Mouse (Mus musculus): Measurements from ENCODE around the gene Mgea5. TPM values are rescaled to one million over a fixed set of nuclear protein-coding genes. Genes with fewer than 3 reads are reported as not detected.

The Mgea5 gene
- polyA plus RNA-seq, 1 experiment from 2014 or later, result 47.0 TPM

- Histone ChIP-seq H3K9ac (ENCODE audit: low read length) (no peak overlapping the region), H3K9me3 (ENCODE audit: control insufficient read depth, low read length) (no peaks in the 10 kb centered on the region)
- whole genome bisulfite sequencing, result 69% methylated on average over 8 of the region's 8 CpGs
Measured at GRCm38 (mm10) chr19:45730042-45730441, 53.6 kb downstream of the Mgea5 start.

DNA sequence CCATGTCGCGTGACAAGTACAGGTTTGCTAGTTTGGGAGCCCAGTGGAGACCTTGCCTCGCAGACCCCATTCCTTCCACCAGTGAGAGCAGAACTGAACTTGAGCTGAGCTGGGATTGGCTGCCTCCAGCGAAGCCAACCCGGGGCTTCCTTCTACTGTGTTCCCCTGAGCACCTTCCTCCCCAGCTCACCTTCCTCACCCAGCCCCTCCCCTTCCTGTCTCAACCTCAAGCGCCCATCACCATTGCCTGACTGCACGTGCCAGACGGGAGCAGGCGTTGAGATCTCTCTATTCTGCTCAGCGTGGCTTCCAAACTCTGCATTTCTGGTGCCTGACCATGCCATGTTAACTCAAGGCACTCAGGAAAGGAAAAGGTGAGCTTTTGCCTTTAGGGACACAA lies 56.4 kb downstream of the Mgea5 start:
- ATAC-seq (ENCODE audit: low read depth), result no peak
- Histone ChIP-seq H3K9me3 (ENCODE audit: control insufficient read depth, low read length) (no peaks in the 10 kb centered on the region), H3K9ac (ENCODE audit: low read length) (no peak overlapping the region), H3K4me1 (replicated peaks; ENCODE audit: control insufficient read depth, insufficient read depth, low read length) (no peaks in the 10 kb centered on the region), H3K27ac (ENCODE audit: low read length) (no peak overlapping the region), H3K4me2 (ENCODE audit: low read depth, low read length) (no peak overlapping the region), H3K27me3 (ENCODE audit: control insufficient read depth, insufficient read depth, low read depth, low read length) (no peaks in the 10 kb centered on the region), H3K4me3 (ENCODE audit: low read length) (no peak overlapping the region), H3K36me3 (ENCODE audit: control insufficient read depth, insufficient read depth, low read length) (no peaks in the 10 kb centered on the region)
- WGBS, result 66% methylated on average over 10 of the region's 10 CpGs

More at GRCm38 (mm10) chr19:45730042-45730441, 53.6 kb downstream of the Mgea5 start:
- Histone ChIP-seq H3K27me3 (ENCODE audit: control insufficient read depth, insufficient read depth, low read depth, low read length) (no peaks in the 10 kb centered on the region; the same call in 1 of the 2 replicates), H3K36me3 (ENCODE audit: control insufficient read depth, insufficient read depth, low read length) (no peaks in the 10 kb centered on the region), H3K4me1 (replicated peaks; ENCODE audit: control insufficient read depth, insufficient read depth, low read length) (no peaks in the 10 kb centered on the region), H3K4me2 (ENCODE audit: low read depth, low read length) (no peak overlapping the region), H3K4me3 (ENCODE audit: low read length) (no peak overlapping the region), H3K27ac (ENCODE audit: low read length) (no peak overlapping the region)
- no peak for ATAC-seq (ENCODE audit: low read depth)

DNA sequence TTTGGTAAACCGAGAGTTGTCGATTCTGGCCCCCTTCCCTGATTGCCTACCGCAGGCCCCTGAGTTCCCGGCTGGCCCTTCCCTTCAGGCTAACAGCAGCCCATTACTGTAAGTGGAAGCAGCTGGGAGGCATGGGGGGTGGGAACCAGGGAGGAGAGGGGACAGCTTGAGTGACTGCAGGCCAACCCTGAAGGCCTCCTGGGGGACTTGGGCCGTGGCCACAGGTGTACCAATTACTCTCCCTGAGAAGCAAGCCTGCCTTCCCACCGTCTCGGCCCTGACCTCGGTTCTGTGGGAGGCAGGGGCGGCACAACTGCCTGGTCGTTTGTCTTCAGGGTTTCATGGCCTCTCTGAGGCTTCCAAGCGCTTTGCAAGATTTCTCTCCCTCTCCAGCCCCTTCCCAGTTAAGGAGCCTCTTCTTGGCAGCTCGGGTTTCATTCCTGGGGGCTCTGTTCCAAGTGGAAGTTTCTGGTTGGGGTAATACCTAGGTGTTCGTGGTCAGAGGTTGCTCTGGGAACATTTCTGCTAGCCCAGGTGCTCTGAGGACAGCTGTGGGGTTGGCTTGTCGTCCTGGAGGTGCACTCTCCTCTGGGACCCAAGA lies 57.9 kb downstream of the Mgea5 start:
- H3K4me1 ChIP-seq (replicated peaks; ENCODE audit: control insufficient read depth, insufficient read depth, low read length), result no peaks in the 10 kb centered on the region
- H3K27me3 ChIP-seq (ENCODE audit: control insufficient read depth, insufficient read depth, low read depth, low read length), result no peaks in the 10 kb centered on the region
- H3K4me2 ChIP-seq (ENCODE audit: low read depth, low read length), result no peak overlapping the region
- no peaks in the 10 kb centered on the region for H3K36me3 ChIP-seq (ENCODE audit: control insufficient read depth, insufficient read depth, low read length)
- H3K9ac ChIP-seq (ENCODE audit: low read length), result no peak overlapping the region
- H3K9me3 ChIP-seq (ENCODE audit: control insufficient read depth, low read length), result no peaks in the 10 kb centered on the region
- no peak for ATAC-seq (ENCODE audit: low read depth)
- H3K27ac ChIP-seq (ENCODE audit: low read length), result no peak overlapping the region
- H3K4me3 ChIP-seq (ENCODE audit: low read length), result no peak overlapping the region
- WGBS, result 26% methylated on average over 14 of the region's 14 CpGs

DNA sequence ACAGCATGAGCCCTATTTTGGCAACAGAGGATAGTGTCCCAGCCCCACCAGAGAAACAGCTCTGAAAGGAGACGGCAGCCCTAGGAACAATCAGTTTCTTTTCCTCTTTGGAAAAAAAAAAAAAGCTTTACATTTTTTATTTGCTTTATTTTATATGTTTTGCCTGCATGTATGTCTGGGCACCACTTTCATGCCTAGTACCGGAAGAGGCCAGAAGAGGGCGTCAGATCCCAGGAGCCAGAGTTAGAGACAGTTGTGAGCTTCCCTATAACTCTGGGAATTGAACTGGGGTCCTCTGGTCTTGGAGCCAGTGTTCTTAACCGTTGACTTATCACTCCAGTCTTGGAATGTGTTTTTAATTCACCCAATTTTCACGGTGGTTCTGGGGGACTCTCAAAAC lies 61.4 kb downstream of the Mgea5 start:
- WGBS, result 69% methylated on average over 5 of the region's 5 CpGs
- ATAC-seq (ENCODE audit: low read depth), result no peak
- H3K4me1 ChIP-seq (replicated peaks; ENCODE audit: control insufficient read depth, insufficient read depth, low read length), result no peaks in the 10 kb centered on the region
- H3K27me3 ChIP-seq (ENCODE audit: control insufficient read depth, insufficient read depth, low read depth, low read length), result no peaks in the 10 kb centered on the region
- no peak overlapping the region for H3K4me3 ChIP-seq (ENCODE audit: low read length)
- no peak overlapping the region for H3K27ac ChIP-seq (ENCODE audit: low read length)
- no peaks in the 10 kb centered on the region for H3K36me3 ChIP-seq (ENCODE audit: control insufficient read depth, insufficient read depth, low read length)
- no peak overlapping the region for H3K9ac ChIP-seq (ENCODE audit: low read length)
- H3K9me3 ChIP-seq (ENCODE audit: control insufficient read depth, low read length), result no peaks in the 10 kb centered on the region
- H3K4me2 ChIP-seq (ENCODE audit: low read depth, low read length), result no peak overlapping the region

- Histone ChIP-seq H3K9ac (ENCODE audit: low read length) (no peak overlapping the region), H3K27me3 (ENCODE audit: control insufficient read depth, insufficient read depth, low read depth, low read length) (no peaks in the 10 kb centered on the region), H3K4me3 (ENCODE audit: low read length) (no peak overlapping the region), H3K4me1 (replicated peaks; ENCODE audit: control insufficient read depth, insufficient read depth, low read length) (no peaks in the 10 kb centered on the region), H3K36me3 (ENCODE audit: control insufficient read depth, insufficient read depth, low read length) (no peaks in the 10 kb centered on the region), H3K27ac (ENCODE audit: low read length) (no peak overlapping the region), H3K9me3 (ENCODE audit: control insufficient read depth, low read length) (no peaks in the 10 kb centered on the region), H3K4me2 (ENCODE audit: low read depth, low read length) (peak overlapping the region; percentile 32)
- 59% methylated on average over 3 of the region's 3 CpGs for WGBS
- ATAC-seq (ENCODE audit: low read depth), result no peak
Measured at GRCm38 (mm10) chr19:45718286-45718685, 65.4 kb downstream of the Mgea5 start.

GRCm38 (mm10) chr19:45717493-45718220 lies 66.0 kb downstream of the Mgea5 start:
- Histone ChIP-seq H3K9me3 (ENCODE audit: control insufficient read depth, low read length) (no peaks in the 10 kb centered on the region), H3K27ac (ENCODE audit: low read length) (no peak overlapping the region), H3K4me2 (ENCODE audit: low read depth, low read length) (peak overlapping the region; percentile 32), H3K9ac (ENCODE audit: low read length) (no peak overlapping the region), H3K4me1 (replicated peaks; ENCODE audit: control insufficient read depth, insufficient read depth, low read length) (no peaks in the 10 kb centered on the region), H3K36me3 (ENCODE audit: control insufficient read depth, insufficient read depth, low read length) (no peaks in the 10 kb centered on the region), H3K27me3 (ENCODE audit: control insufficient read depth, insufficient read depth, low read depth, low read length) (no peaks in the 10 kb centered on the region), H3K4me3 (ENCODE audit: low read length) (peak overlapping the region; percentile 15; the same call in 1 of the 2 replicates)
- ATAC-seq (ENCODE audit: low read depth), result peak; percentile 78
- 9% methylated on average over 16 of the region's 16 CpGs for WGBS

- ATAC-seq (ENCODE audit: low read depth), result peak; percentile 45; the same call in 1 of the 2 replicates
- Histone ChIP-seq H3K27ac (ENCODE audit: low read length) (no peak overlapping the region), H3K36me3 (ENCODE audit: control insufficient read depth, insufficient read depth, low read length) (no peaks in the 10 kb centered on the region), H3K9ac (ENCODE audit: low read length) (no peak overlapping the region), H3K27me3 (ENCODE audit: control insufficient read depth, insufficient read depth, low read depth, low read length) (no peaks in the 10 kb centered on the region), H3K4me2 (ENCODE audit: low read depth, low read length) (no peak overlapping the region), H3K4me3 (ENCODE audit: low read length) (no peak overlapping the region), H3K9me3 (ENCODE audit: control insufficient read depth, low read length) (no peaks in the 10 kb centered on the region), H3K4me1 (replicated peaks; ENCODE audit: control insufficient read depth, insufficient read depth, low read length) (no peaks in the 10 kb centered on the region)
- 49% methylated on average over 3 of the region's 3 CpGs for WGBS
Measured at GRCm38 (mm10) chr19:45708704-45709103, 74.9 kb downstream of the Mgea5 start.

Other genes starting within 250 kb of the Mgea5 start
- 17.4 and 18.7 TPM in 2 replicates for gene Poll, start 223.3 kb downstream of the Mgea5 start, polyA plus RNA-seq (2015; fragmentation: Nextera tagmentation; extraction: Ambion mirVana)
- 55.0 and 60.5 TPM in 2 replicates for gene Gm17018, start 223.2 kb downstream of the Mgea5 start, polyA plus RNA-seq (2015; fragmentation: Nextera tagmentation; extraction: Ambion mirVana)
- 4.3 and 5.4 TPM in 2 replicates for gene Fbxw4, start 123.5 kb downstream of the Mgea5 start, polyA plus RNA-seq (2015; fragmentation: Nextera tagmentation; extraction: Ambion mirVana)
- gene Fgf8, start 40.9 kb downstream of the Mgea5 start, polyA plus RNA-seq (2015; fragmentation: Nextera tagmentation; extraction: Ambion mirVana), result not detected in 2 replicates
- 14.7 and 15.8 TPM in 2 replicates for gene Npm3, start 34.2 kb downstream of the Mgea5 start, polyA plus RNA-seq (2015; fragmentation: Nextera tagmentation; extraction: Ambion mirVana)
- gene Kcnip2, start 32.2 kb upstream of the Mgea5 start, polyA plus RNA-seq (2015; fragmentation: Nextera tagmentation; extraction: Ambion mirVana), result 1.7 and 1.9 TPM in 2 replicates
- 16.9 and 18.0 TPM in 2 replicates for gene Armh3, start 214.7 kb upstream of the Mgea5 start, polyA plus RNA-seq (2015; fragmentation: Nextera tagmentation; extraction: Ambion mirVana)
- 10.2 and 11.1 TPM in 2 replicates for gene Hps6, start 219.7 kb upstream of the Mgea5 start, polyA plus RNA-seq (2015; fragmentation: Nextera tagmentation; extraction: Ambion mirVana)